Mouse (Mus musculus) liver, adult (tissue): ENCODE results near the gene Plvap.

ENCODE experiments used
- GATA4 ChIP-seq: IDR thresholded peaks from 2 replicates; pipeline ENCODE4 v1.6.1; 2014; ENCODE audit warnings: mild to moderate bottlenecking, low read length; ENCODE audit not compliant: insufficient replicate concordance

Plvap gene

DNA sequence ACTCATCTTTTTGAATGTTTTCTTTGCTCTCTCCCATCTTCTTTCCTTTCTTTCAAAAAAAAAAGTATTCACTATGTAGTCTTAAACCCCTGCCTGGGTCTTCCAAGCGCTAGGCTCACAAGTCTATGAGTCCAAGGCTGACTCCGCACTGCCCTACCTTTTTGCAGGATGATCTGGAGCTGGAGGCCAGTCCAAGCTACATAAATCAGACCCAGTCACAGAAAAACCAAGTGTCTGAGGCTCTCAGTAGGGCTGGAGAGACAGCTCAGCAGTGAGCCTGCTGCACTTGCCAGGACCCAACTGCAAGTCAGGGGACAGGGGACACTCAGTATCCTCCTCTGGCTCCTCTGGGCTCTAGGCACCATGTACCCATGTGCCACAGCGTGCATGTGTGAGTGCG, 7.2 kb downstream of the Plvap start:
- TF ChIP-seq GATA4: no peak

DNA sequence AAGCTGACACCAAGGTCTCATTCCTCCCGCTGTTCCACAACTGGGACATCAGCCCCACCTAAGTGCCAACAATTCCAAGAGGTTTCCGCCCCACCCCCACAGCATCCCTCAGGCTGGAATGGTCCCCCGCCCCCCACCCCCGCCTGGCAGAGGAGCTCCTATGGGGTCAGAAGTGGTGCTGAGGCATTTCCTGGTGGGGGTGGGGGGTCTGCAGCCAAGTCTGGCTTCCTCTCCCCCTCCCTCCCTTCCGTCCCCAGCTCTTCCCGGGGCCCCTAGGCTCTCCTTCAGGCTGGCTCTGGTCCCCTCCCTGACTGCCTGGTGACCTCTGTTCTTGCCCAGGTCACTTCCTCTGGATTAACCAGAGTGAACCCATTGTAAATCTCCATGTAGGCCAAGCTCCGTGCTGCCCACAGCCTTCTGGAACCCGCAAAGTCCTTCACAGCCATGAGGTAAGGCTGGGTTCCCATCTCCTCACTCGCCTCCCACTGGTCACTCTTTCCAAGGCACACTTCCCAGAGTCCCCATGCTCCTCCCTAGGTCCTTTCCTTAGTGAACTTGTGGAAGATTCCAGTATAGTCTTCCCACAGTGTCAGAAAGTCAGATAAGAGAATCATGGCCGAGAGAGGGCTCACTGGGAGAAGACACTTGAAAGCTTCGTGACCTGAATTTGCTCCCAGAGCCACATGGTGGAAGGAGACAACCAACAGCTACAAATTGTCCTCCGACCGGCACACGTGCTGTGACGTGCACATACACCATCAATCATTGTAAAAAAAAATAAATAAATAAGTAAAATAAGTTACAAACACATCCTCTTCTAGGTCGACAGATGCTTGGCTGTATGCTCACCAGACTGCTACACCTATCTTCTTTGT, 12.5 kb downstream of the Plvap start:
- TF ChIP-seq GATA4: no peak

DNA sequence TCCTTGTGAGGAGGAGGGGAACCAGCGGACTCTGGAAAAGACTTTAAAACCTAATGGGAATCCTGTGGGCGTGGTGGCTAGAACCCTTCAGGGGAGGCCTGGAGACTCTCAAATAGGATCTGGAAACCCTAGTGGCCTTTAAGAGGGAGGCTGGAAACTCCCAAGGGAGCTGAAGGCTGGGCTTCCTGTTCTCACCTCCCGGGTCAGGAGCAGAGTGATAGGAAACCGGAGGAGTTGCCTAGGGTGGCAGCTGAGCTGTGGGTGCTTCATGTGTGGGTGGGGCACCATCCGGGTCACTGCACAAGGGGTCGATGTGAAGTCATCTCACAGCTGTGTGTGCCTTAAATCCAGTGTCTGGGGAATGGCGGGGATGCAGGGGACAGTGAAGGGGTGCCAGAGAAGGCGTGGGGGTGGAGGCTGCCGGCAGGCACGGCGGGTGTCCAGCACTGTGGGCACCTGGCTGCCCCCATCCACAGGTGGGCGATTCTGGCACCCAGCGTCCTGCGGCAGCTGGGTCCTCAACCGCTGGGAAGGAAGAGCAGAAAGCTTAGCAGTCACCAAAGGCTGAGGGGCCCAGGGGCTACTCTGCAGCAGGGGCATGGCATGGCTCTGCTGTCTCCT, 13.6 kb downstream of the Plvap start:
- peak; percentile 58; the same call in 1 of the 2 replicates for TF ChIP-seq GATA4

DNA sequence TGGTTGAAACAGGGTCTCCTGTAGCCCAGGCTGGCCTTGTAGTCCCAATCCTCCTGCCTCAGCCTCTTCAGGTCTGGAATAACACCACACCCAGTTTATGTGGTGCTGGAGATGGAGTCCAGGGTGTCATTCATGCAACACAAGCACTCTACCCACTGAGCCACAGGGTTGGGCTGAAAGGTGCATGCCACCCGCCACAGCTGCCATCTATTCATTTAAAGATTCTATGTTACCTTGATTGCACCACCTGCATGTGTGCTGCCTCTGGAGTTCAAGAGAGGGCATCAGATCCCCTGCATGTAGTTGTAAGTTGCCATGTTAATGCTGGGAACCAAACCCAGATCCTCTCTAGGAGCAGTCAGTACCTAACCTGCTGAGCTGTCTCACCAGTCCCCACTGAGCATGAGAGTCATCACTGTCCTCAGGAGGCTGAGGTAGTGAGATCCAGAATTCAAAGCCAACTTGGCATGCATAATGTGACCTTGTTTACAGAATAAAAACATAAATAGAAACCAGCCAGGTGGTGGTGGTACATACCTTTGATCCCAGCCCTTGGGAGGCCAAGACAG, 14.4 kb downstream of the Plvap start:
- no peak for TF ChIP-seq GATA4

DNA sequence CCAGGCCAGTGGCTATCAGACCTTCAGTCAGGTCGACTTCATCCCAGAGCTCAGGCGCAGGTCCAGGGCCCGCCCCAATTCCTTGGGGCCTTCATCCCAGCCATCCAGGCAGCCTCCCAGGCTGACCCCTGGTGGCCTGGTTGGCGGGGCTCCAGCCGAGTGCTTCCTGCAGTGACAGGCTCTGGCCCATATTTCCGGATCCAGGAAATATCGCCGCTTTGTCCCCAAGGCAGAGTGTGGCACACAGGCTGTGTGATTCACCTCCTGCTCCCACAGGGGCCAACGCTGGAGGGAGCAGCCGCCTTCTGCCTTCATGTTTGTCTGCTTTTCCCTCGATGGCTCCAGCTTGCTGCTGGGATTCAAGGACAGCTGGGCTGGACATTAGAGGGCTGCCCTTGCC, 15.1 kb downstream of the Plvap start:
- peak; percentile 74; the same call in 1 of the 2 replicates for TF ChIP-seq GATA4

DNA sequence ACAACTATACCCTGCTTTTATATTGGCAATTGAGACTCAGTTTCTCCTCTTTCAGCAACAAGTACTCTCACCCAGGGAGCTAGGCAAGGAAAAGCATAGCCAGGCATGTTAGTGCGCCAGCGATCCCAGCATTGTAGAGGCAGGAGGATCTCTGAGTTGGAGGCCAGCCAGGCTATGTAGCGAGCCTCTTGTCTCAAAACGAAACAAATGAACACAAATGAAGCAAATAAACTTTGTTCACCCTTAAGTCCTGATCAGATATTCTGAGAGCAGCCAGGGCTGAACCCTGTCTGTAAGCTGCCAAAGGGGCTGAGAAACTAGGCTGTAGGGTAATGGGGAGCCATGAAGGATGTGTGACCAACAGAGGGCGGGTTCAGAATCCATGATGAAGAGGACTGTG, 15.7 kb downstream of the Plvap start:
- TF ChIP-seq GATA4: no peak

DNA sequence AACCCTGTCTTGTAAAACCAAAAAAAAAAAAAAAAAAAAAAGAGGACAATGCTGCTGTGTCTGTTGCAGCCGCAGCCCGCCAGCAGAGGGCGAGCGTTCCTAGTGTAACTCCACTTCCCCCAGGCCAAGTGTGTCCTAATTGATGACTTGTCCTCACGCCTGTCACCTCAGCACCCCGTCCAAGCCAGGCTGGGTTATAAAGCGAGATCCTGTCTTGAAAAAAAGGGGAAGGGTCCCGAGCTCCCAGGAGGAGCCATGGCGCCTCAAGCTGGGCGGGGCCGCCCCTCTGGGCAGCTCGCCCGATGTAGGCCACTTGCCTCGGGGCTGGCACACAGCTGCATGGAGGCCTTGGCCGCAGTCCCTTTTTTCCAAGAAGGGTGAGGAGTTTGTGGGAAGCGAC, 16.5 kb downstream of the Plvap start:
- no peak for TF ChIP-seq GATA4

DNA sequence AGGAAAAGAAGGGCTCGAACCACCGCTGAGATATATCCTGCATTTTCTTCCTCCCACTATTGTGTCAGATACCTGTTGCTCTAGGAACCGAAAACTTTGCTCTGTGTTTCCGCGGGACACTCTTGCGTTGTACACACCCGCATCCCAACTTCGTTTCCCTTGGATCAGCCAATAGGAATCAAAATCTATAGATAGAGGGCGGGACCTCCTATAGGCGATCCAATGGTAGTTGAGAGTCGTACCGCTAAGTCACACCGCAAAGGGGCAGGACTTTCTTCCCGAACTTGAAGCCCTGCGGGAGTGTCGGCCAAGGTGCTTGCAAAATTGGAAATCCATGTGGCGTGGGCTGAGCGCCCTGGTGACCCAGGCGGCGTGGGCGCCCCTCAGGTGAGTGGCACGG, 23.1 kb downstream of the Plvap start:
- TF ChIP-seq GATA4: 0 out of 2 replicates have a peak, but pooled peaks have one; percentile 19

DNA sequence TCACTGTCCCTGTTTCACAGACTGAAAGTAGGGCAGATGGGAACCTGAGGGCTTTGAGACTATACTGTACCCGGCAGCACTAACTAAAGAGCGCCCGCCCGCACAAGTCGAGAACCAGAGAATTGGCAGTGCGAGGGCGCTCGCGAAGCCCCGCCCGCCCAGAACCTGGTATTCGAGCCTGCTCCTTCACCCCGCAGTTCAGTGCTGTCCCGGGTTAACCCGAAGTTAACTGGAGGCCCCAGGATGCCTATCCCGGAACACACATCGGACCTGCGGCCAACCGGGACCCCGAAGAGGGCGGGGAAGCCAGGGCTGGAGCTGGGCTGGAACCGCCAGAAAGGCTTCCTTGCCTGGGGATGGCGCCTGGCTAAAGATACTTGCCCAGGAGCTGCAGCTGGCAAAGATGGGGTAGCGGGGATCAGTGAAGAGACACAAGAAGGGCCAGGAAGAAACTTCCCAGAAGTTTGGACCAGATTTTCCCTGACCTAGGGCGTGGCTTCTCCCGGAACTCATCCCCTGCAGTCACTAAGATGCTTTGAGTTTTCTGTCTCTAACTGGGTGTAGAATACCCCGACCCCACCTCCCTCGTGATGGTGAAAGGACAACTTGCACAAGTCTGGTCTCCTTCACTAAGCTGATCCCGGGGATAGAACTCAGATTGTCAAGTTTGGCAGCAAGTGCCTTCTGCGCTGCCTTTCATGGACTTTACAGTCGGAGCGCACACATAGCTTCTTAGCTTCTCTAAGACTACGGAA, 23.7 kb downstream of the Plvap start, which contains the start of gene Gtpbp3:
TSS of gene Gtpbp3 (plus strand) at position 413 of the 755 bp plus-strand sequence.
- TF ChIP-seq GATA4: no peak

DNA sequence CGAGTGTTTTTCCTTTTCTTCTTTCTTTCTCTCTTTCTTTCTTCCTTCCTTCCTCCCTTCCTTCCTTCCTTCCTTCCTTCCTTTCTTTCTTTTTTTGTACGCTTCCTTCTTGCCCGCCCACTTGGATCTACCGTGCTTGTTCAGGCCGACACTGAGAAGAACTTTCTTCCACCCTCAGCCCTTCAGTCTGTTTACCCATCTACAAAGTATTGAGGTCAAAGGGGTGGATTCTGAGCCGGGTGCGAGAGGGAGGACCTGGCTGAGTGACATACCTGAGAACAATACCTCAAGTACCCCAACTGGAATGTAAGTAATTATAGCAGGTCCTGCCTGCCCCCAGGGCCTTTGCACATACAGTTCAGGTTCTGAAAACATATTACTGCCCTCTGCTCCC, 25.4 kb downstream of the Plvap start:
- no peak for TF ChIP-seq GATA4

DNA sequence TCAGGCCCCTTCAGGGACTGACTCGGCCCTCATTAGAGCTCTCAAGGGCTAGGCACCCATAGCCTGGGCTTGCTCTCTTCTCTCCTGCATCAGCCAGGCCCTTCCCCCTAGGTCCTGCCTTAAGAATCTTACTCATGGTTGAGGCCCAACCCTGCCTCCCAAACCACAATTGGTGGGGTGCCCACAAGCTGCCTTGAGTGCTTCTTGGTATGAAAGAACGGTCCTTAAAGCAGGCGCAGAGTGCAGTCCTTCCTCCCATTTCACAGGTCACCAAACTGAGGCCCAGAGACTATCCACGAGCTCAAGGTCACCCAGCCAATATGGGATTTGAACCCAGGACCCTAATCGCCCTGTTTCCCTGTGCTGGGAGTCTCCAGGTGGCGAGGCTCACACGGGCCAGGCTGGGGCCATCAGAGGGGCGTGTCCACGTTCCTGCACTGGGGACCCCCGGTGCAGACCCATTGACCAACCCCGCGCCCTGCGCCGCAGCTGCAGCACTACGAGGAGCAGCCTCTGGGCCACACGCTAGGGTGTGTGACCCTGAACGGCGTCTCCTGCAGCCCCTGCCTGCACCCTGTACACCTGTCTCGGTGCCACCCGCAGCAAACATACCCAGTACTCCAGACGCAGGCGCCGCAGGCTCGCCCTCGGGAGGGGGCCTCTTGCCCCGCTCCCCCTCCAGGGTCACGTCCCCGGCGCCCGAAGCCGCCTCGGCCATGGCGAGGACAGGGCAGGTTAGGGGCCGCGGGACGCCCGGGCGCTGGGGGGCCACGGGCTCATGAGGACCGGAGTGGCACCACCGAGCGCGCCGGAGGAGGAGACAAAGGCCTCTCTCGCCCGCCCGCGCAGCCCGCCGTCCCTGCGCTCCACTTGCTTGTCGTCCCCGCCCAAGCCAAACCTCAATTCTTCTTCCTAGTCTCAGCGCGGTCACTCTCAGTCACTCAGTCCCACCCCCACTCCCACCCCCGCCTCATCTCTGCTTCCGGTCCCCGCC, 26.1 kb downstream of the Plvap start, which contains the start of gene Ano8:
TSS of gene Ano8 (minus strand) at position 822 of the 994 bp plus-strand sequence.
- TF ChIP-seq GATA4: no peak

DNA sequence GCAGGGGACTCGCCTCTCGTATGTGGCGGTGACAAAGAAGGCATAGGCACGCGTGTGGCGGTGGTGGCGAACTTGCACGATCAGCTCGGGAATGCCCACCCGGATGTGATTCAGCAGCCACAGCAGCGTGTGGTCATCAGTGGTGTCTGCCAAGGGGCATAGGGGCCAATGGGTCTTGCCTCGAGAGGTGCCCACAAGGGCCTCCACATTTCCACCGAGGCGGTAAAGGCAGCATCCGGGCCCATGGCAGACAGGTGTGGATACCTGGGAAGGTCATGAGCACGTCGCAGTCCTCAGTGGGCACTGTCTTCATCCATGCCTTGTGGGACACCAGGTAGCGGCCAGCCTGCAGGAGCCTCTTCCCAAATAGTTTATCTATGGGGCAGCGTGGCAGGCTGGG, 26.8 kb downstream of the Plvap start:
- no peak for TF ChIP-seq GATA4

DNA sequence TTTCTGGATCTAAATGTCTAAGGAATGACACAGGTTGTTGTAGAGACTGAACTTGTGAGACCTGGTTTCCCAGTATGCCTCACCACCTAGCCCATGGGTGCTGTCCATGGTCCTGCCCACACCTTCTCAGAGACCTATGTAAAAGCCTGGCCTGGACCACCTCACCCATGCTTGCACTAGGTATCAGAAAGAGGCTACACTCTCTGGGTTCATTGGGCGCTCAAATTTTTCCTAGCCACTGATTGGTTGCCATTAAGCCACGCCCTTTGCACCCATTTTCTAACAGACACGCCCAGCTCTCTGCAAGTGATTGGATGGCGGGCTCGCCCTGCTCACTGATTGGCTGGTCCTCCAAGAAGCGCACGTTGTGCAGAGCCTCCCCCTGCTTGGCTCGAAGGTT, 27.6 kb downstream of the Plvap start:
- no peak for TF ChIP-seq GATA4

DNA sequence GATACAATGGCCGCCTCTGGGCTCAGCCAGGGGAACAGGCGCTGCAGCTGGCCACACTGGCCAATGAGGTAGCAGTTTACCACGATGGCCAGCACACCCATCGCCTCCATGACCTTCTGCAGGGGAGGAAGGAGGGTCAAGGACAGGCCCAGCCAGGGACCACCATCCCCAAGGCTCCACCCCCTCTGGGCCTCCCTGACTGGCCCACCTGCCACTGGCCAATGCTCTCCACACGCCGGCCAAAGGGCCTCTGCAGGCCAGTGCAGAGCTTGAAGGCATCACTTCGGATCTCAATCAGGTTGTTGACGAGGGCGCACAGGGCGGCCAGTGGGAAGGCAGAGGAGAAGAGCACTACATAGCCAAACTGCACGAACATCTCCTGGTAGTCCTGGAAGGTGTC, 32.6 kb downstream of the Plvap start:
- TF ChIP-seq GATA4: no peak
